Mouse (Mus musculus): ENCODE results near the gene Slc6a21. TPM values are rescaled to one million over a fixed set of nuclear protein-coding genes. Genes with fewer than 3 reads are reported as not detected.

Gene Slc6a21
- polyA plus RNA-seq, 1 experiment = not detected

GRCm38 (mm10) chr7:45337469-45337868 is 60.2 kb downstream of the Slc6a21 start:
- no peak overlapping the region for H3K4me3 ChIP-seq (replicated peaks; ENCODE audit: insufficient read depth, low read depth, low read length)
- peaks cover 6% of the 10 kb centered on the region for H3K4me1 ChIP-seq (ENCODE audit: control insufficient read depth, insufficient read depth, low read length)
- no peaks in the 10 kb centered on the region for H3K27me3 ChIP-seq (ENCODE audit: control insufficient read depth, insufficient read depth, low read length)
- no peak overlapping the region for H3K27ac ChIP-seq (ENCODE audit: insufficient read depth, low read length)
- no peak for TF ChIP-seq POLR2A (IDR thresholded peaks at IDR 0.05; ENCODE audit: borderline replicate concordance, insufficient read depth, low read length)
- no peak for TF ChIP-seq CTCF (IDR thresholded peaks at IDR 0.05; ENCODE audit: borderline replicate concordance, insufficient read depth, low read depth, low read length)
- WGBS = 9% methylated on average over 4 of the region's 4 CpGs
- DNase-seq = peak in 1 of 2 experiments; percentile 27

DNA sequence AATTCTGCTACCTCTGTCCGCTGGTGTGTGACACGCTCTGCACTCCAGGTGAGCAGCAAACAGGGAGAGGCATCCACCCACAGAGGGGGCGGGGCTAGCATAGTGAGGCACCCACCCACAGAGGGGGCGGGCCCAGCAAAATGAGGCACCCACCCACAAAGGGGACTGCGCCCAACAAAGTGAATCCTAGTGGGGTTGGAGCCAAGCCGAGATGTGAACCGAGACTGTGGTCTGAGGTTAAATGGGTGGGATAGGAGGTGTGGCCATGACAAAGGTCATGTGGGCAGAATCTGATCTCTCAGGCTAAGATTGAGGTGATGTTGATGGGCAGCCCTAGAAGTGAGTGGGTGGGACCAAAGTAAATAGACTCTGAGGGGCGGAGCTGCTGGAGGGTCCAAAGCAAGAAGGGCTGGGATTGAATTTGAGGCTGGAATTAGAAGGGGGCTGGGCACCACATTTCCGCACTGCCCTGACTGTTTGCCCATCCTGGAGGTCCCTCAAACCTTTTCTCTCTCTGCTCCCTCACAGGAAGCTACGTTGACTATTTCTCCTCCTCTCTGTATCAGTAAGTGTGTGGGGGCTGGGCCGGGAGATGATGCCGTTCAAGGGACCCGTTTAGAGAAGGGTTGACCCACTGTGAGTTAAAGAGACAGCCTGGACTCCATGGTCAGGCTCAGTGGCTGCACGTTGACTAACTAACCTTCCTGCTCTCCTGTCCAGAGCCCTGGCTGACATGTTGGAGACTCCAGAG is 61.0 kb downstream of the Slc6a21 start:
- Histone ChIP-seq H3K27ac (ENCODE audit: insufficient read depth, low read length) (no peak overlapping the region), H3K27me3 (ENCODE audit: control insufficient read depth, insufficient read depth, low read length) (no peaks in the 10 kb centered on the region)
- peak; percentile 40 to 46 for DNase-seq

More for the DNA sequence above, 61.0 kb downstream of the Slc6a21 start:
- TF ChIP-seq CTCF (IDR thresholded peaks at IDR 0.05; ENCODE audit: borderline replicate concordance, insufficient read depth, low read depth, low read length) (no peak), POLR2A (IDR thresholded peaks at IDR 0.05; ENCODE audit: borderline replicate concordance, insufficient read depth, low read length) (no peak)
- Histone ChIP-seq H3K4me1 (ENCODE audit: control insufficient read depth, insufficient read depth, low read length) (peaks cover 6% of the 10 kb centered on the region), H3K4me3 (replicated peaks; ENCODE audit: insufficient read depth, low read depth, low read length) (no peak overlapping the region)
- 14% methylated on average over 14 of the region's 14 CpGs for WGBS

Other genes with a start within 250 kb of the Slc6a21 start
- 22.6 and 23.3 TPM in 2 replicates for gene Prr12, start 224.6 kb upstream of the Slc6a21 start, polyA plus RNA-seq (2012; rRNA removed)
- 106 and 112 TPM in 2 replicates for gene Nosip, start 215.1 kb upstream of the Slc6a21 start, polyA plus RNA-seq (2012; rRNA removed)
- gene Prrg2, start 214.8 kb upstream of the Slc6a21 start, polyA plus RNA-seq (2012; rRNA removed) = 23.3 and 23.7 TPM in 2 replicates
- gene Rcn3, start 185.3 kb upstream of the Slc6a21 start, polyA plus RNA-seq (2012; rRNA removed) = 7.6 and 8.6 TPM in 2 replicates
- 32.1 and 33.7 TPM in 2 replicates for gene Fcgrt, start 173.7 kb upstream of the Slc6a21 start, polyA plus RNA-seq (2012; rRNA removed)
- 392 and 433 TPM in 2 replicates for gene Rps11, start 153.1 kb upstream of the Slc6a21 start, polyA plus RNA-seq (2012; rRNA removed)
- 1,090 and 1,228 TPM in 2 replicates for gene Rpl13a, start 148.8 kb upstream of the Slc6a21 start, polyA plus RNA-seq (2012; rRNA removed)
- gene Gm45713, start 141.3 kb upstream of the Slc6a21 start, polyA plus RNA-seq (2012; rRNA removed) = 0.16 TPM in 1 of 2 replicates, not detected in the other
- gene Flt3l, start 141.1 kb upstream of the Slc6a21 start, polyA plus RNA-seq (2012; rRNA removed) = 24.4 and 28.4 TPM in 2 replicates
- 52.3 and 53.1 TPM in 2 replicates for gene Pih1d1, start 123.2 kb upstream of the Slc6a21 start, polyA plus RNA-seq (2012; rRNA removed)
- 17.2 and 18.0 TPM in 2 replicates for gene Aldh16a1, start 122.9 kb upstream of the Slc6a21 start, polyA plus RNA-seq (2012; rRNA removed)
- gene Slc17a7, start 113.6 kb upstream of the Slc6a21 start, polyA plus RNA-seq (2012; rRNA removed) = 397 and 476 TPM in 2 replicates
- 0.54 and 0.57 TPM in 2 replicates for gene Gfy, start 97.9 kb upstream of the Slc6a21 start, polyA plus RNA-seq (2012; rRNA removed)
- gene Pth2, start 96.5 kb upstream of the Slc6a21 start, polyA plus RNA-seq (2012; rRNA removed) = not detected in 2 replicates
- gene Ccdc155, start 72.6 kb upstream of the Slc6a21 start, polyA plus RNA-seq (2012; rRNA removed) = 1.9 and 2.4 TPM in 2 replicates
- gene Dkkl1, start 65.4 kb upstream of the Slc6a21 start, polyA plus RNA-seq (2012; rRNA removed) = 0.36 and 0.51 TPM in 2 replicates
- gene Tead2, start 61.8 kb upstream of the Slc6a21 start, polyA plus RNA-seq (2012; rRNA removed) = 4.7 and 5.0 TPM in 2 replicates
- 3.1 and 4.3 TPM in 2 replicates for gene Cd37, start 38.4 kb upstream of the Slc6a21 start, polyA plus RNA-seq (2012; rRNA removed)
- gene Slc6a16, start 36.4 kb upstream of the Slc6a21 start, polyA plus RNA-seq (2012; rRNA removed) = 2.6 and 3.1 TPM in 2 replicates
- 17.5 and 18.9 TPM in 2 replicates for gene Trpm4, start 56.3 kb downstream of the Slc6a21 start, polyA plus RNA-seq (2012; rRNA removed)
- gene Hrc, start 57.8 kb downstream of the Slc6a21 start, polyA plus RNA-seq (2012; rRNA removed) = 0.11 and 0.31 TPM in 2 replicates
- 84.3 and 85.9 TPM in 2 replicates for gene Ppfia3, start 89.5 kb downstream of the Slc6a21 start, polyA plus RNA-seq (2012; rRNA removed)
- gene Lin7b, start 93.1 kb downstream of the Slc6a21 start, polyA plus RNA-seq (2012; rRNA removed) = 92.6 and 103 TPM in 2 replicates
- 807 and 849 TPM in 2 replicates for gene Snrnp70, start 118.2 kb downstream of the Slc6a21 start, polyA plus RNA-seq (2012; rRNA removed)
- gene Kcna7, start 128.1 kb downstream of the Slc6a21 start, polyA plus RNA-seq (2012; rRNA removed) = not detected in 2 replicates
- gene Ntf5, start 136.2 kb downstream of the Slc6a21 start, polyA plus RNA-seq (2012; rRNA removed) = 0.07 and 0.29 TPM in 2 replicates
- 0.59 and 1.1 TPM in 2 replicates for gene Lhb, start 143.3 kb downstream of the Slc6a21 start, polyA plus RNA-seq (2012; rRNA removed)
- gene Gys1, start 157.3 kb downstream of the Slc6a21 start, polyA plus RNA-seq (2012; rRNA removed) = 24.4 and 24.8 TPM in 2 replicates
- 56.8 TPM in 2 replicates for gene Ruvbl2, start 160.6 kb downstream of the Slc6a21 start, polyA plus RNA-seq (2012; rRNA removed)
- gene Ftl1, start 182.4 kb downstream of the Slc6a21 start, polyA plus RNA-seq (2012; rRNA removed) = 463 and 480 TPM in 2 replicates
- gene Bax, start 189.4 kb downstream of the Slc6a21 start, polyA plus RNA-seq (2012; rRNA removed) = 102 and 103 TPM in 2 replicates
- gene Tulp2, start 204.4 kb downstream of the Slc6a21 start, polyA plus RNA-seq (2012; rRNA removed) = 0.10 TPM in 1 of 2 replicates, not detected in the other
- gene Gm45808, start 209.3 kb downstream of the Slc6a21 start, polyA plus RNA-seq (2012; rRNA removed) = 0.33 TPM in 1 of 2 replicates, not detected in the other
- 4.7 and 5.6 TPM in 2 replicates for gene Dhdh, start 211.3 kb downstream of the Slc6a21 start, polyA plus RNA-seq (2012; rRNA removed)
- 136 and 150 TPM in 2 replicates for gene Nucb1, start 232.9 kb downstream of the Slc6a21 start, polyA plus RNA-seq (2012; rRNA removed)
- gene Ppp1r15a, start 248.8 kb downstream of the Slc6a21 start, polyA plus RNA-seq (2012; rRNA removed) = 26.7 and 28.5 TPM in 2 replicates
- gene Plekha4, start 248.8 kb downstream of the Slc6a21 start, polyA plus RNA-seq (2012; rRNA removed) = 1.2 and 1.3 TPM in 2 replicates

All from cerebellum, adult 2 months (tissue).